Mouse (Mus musculus) regulatory T cell (primary cell): ENCODE results near the gene Ssr4.
"Not testable (repeated sequence)": the region's sequence is repeated elsewhere in the genome, so short reads cannot be mapped to it uniquely, and the experiment has no call there.

Experiments used
- in situ Hi-C: fragments of 300-600 bp; cut with MboI, MseI; formaldehyde crosslinking; loops from one replicate; pipeline ENCODE4 v1.15.1; 2025; ENCODE audit warnings: high pct_unique_total_duplicates

Ssr4 gene

DNA sequence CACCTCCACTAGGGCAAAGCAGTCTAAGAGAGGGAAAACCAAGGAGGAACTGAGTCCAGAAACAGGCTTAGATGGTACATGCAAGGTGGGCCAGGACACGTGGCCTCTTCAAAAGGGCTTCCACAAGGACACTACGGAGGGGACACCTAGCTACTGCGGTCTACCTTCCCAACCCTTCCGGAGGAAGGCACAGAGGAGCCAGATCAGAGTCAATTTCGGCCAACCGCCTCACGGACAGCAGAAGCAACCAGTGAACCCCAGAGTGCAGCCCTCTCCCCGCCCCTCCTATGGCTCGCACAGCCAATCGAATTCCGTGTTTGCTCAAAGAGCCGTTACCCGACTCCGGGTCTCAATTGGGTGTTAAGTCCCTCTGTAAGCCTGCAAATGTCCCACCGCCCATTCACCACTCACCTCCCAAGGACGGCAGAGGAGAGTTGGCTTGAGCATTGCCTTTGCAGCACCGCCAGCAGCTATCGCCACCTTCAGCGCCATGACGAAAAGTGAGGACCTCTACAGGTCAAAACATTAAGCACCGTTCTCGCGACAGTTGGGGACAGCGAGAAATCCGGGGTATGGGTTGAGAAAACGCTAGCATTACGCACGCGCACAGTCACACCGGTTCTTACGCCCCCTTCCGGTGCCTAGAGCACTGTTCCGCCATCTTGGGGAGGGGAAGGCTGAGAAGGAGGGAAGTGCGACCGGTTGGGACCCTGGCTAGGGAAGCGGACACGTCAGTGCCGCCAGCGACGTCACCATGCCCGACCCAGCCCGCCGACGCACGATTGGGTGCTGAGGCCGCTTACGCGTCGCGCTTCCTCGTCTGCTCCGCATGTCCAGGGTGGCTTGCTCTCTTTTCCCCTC is at the start of gene Ssr4, which contains the start of gene Idh3g:
Gene Ssr4 (plus strand): TSS at position 665 of the 861 bp plus-strand sequence.
Gene Idh3g (minus strand): TSS at position 534 of the 861 bp plus-strand sequence.
- in situ Hi-C loops = loop anchor here (5.0 kb wide), 1 partner anchor 69 kb away; the partner anchor contains the start of genes Abcd1 and Bcap31

DNA sequence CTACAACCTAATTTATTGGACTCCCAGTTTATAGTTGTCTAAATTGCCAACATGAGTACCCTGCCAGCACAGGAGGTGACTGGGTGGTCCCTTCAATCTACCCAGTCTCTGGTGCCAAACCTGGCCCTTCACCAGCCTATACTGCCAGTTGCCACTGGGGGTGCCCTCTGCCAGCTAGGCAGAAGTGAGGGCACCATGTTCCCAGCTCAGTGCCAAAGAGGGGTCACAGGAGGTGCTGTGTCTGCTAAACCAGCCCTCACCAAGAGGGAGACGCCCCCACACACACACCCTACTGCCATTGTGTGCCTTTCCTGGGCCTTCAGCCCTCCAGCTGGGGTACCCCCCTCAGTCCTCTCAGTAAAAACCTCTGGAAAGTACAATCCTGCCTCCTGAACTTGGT is 48.7 kb upstream of the Ssr4 start:
- in situ Hi-C loops = no loop called here

- in situ Hi-C loops = no loop called here
Measured at GRCm38 (mm10) chrX:73739151-73739550, 47.7 kb upstream of the Ssr4 start.

DNA sequence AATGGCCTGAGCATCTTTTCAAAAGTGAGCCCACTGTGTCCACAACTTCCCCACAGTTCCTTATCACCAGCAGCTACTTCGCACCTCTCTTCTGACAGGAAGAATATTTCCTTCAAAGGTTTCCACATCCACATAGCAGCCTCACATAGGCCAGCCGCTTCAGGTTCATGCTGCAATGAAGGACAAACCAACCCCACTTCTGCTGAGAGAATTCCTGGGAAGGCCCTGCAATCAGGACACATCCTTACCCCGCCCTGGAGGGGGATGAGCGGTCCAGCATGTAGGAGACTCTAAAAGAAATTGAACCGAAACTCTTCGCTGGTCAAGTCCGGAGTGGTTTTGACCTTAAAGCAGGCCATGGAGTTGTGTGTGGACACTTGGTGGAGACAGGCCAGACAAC is 47.0 kb upstream of the Ssr4 start:
- in situ Hi-C loops = not testable (repeated sequence)

DNA sequence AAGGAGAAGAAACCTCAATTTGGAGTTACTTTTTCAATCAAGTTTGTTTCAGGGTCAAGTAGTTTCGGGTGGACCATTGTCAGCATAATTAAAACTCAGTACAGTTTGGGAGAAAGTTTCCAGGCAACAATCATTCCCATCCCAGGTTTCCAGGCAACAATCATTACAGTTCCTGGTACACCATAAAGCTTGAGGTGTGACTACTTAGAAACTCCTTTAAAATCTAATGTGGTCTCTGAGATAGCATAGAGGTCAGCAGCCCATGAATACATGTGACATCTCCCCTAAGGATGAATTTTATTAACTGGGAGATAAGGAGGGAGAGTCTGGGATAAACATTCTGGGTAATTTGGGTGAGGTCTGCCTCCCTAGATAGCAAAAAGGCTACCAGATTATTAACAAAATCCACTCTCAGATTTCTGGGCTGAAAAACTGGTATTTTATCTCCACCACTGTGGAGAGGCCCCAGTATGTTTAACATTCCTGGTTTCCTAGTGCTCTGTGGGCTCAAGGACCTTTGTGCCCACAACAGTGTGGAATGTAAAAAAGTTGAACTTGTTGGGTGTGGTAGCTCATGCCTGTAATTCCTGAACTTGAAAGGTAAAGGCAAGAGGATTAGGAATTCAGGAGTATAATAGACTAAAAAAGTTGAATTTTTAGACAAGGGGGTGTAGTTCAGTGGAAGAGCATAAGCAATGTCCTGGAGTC is 41.9 kb upstream of the Ssr4 start:
- in situ Hi-C loops = no loop called here

DNA sequence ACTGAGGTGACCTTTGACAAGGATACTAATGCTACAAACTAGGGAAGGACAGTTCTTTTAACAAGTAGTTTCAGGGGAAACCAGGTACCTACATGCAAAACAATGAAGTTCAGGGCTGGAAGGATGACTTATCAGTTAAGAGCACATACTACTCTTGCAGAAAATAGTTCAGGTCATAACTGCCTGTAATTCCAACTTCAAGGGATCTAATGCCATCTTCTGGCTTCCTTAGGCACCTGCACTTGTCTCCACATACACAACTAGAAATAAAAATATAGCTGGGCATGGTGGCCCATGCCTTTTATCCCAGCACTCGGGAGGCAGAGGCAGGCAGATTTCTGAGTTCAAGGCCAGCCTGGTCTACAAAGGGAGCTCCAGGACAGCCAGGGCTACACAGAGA is 37.9 kb upstream of the Ssr4 start:
- in situ Hi-C loops = no loop called here

DNA sequence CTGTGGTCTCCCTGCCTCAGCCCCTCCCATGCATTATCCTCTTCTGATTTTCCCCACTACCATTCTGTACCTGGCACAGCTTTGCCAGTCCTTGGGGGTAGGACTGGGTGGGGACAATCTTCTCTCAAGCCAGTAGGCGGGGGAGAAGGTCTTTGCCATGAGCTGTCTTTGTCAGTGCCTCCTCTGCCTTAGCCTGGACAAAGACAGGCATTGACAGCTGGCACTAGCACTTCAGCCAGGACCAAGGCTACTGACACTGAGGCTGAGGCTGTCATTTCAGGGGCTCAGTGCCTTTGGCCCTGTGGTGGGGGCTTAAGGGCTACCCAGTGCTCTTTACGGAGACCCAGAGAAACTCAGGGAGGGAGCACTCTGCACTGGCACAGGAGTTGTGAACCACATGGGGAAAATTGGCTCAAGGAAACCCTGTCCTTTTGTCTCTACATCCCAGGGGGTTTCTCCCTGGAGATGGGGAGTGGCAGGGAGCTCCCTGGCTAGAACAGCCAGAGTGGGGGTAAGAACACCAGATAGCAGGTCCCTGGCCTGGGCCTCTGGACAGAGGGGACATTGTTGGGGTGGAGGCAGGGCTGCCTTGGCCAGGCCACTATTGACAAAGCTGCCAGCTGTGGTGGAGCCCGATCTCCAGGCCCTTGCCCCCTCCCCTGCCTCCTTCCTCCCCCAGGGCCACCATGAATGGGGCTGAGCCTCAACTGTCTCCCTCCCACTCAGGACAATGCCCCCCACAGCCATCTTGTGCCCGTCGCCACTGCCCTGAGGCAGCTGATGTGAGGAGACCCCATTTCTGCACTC is 30.3 kb upstream of the Ssr4 start, which contains the start of gene Plxnb3:
Gene Plxnb3 (plus strand): TSS at position 757 of the 807 bp plus-strand sequence.
- in situ Hi-C loops = no loop called here

- in situ Hi-C loops = no loop called here
Measured at GRCm38 (mm10) chrX:73758611-73759290, 28.1 kb upstream of the Ssr4 start.

- in situ Hi-C loops = no loop called here
Measured at GRCm38 (mm10) chrX:73765311-73765710, 21.5 kb upstream of the Ssr4 start.

DNA sequence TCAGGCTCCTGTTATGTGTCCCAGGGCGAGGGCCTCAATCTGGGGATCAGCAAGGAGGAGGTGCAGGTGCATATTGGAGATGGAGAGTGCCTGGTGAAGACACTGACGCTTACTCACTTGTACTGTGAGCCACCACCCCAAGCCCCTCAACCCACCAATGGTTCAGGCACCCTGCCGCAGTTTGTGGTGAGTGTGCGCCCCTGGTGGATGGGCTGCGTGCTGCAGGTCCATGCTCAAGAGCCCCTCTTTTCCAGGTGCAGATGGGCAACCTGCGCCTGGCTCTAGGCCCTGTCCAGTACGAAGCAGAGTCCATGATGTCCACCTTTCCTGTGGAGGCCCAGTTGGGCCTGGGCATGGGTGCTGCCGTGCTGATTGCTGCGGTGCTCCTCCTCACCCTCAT is 19.6 kb upstream of the Ssr4 start:
- in situ Hi-C loops = no loop called here

DNA sequence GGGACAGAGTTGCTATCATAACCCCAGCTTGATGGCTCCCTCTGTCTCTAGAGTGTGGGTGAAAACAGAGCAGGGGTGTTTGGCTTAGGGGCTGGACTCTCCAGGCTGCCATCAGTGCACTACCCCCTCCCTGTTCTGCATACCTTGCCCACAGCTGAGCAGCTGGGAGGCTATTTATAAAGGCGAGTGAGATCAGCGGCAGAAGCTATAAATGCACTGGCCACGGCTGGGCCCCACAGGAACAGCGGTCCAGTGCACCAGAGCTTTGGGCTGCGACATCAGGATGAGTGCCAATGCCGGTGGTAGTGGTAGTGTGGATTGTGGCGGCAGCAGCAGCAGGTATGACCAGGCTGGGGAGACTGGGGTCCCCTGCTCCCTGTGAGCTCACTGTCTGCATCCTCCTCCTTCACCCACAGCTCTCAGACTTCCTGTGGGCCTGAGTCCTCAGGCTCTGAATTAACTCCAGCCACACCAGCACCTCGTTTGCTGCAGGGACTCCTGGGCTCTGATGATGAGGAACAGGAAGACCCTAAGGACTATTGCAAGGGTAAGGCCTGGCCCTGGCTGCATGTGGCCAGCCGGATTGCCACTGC is 12.6 kb upstream of the Ssr4 start, which contains the start of gene Srpk3:
Gene Srpk3 (plus strand): TSS at position 238 of the 593 bp plus-strand sequence.
- in situ Hi-C loops = no loop called here

- in situ Hi-C loops = loop anchor here (5.0 kb wide), 1 partner anchor 98 kb away; no protein-coding TSS in a partner anchor
Measured at GRCm38 (mm10) chrX:73774802-73775483, 11.9 kb upstream of the Ssr4 start.

DNA sequence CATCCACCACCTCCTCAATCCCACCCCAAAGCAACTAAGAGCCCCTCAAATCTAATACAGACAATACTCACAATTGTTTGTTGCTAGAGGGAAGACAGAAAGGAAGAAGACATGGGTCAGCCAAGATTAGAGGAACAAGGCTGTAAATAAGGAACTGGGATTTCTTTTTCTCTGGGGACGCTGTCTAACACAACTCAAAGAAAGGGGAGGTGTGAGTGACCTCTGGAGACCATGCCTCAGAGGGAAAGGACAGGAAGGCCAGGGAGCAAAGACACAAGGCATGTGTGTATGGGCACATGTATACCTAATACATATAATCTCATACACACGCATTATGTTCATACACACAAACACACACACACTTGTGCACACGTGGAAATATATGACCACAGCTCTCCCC is 4.6 kb upstream of the Ssr4 start:
- in situ Hi-C loops = no loop called here

DNA sequence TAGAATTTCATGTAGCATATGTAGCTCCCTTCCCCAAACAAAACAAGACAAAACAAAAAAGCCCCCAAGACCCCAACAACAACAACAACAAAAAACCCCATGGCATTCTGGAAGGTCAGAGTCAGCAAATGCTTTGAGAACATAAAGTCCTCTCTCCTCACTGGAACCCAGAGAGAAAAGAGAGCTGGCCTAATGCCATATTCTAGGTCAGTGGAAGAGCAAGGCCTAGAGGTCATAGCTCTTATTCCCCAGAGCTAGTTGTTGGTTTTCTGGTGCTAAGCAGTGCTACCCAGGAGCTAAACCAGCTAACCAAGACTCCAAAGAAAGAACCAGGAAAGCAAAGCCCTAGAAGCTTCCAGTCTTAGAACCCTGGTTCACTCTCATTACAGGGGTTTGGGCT is 1.2 kb upstream of the Ssr4 start:
- in situ Hi-C loops = loop anchor here (5.0 kb wide), 1 partner anchor 68 kb away; the partner anchor contains the start of genes Abcd1 and Bcap31

DNA sequence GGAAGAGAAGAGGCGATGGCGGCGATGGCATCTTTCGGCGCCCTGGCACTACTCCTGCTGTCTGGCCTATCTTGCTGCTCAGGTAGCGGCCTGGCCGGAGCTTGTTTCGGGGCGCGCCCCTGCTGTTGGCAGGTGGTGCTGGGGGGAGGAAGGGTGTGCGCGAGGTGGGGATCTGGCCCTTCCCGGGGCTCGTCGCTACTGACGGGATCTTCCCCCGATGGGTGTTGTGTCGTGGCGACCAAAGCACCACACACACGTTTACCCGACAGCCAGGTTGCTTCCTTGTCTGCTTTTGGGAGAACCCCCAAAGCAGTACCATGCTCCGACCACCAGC is 364 bp downstream of the Ssr4 start:
- in situ Hi-C loops = loop anchor here (5.0 kb wide), 1 partner anchor 70 kb away; the partner anchor contains the start of genes Abcd1 and Bcap31

- in situ Hi-C loops = loop anchor here (5.0 kb wide), 1 partner anchor 71 kb away; the partner anchor contains the start of genes Abcd1 and Bcap31
Measured at GRCm38 (mm10) chrX:73788501-73788900, 1.7 kb downstream of the Ssr4 start.

GRCm38 (mm10) chrX:73793039-73793438 is 6.2 kb downstream of the Ssr4 start:
- in situ Hi-C loops = loop anchor here (5.0 kb wide), 1 partner anchor 154 kb away; no protein-coding TSS in a partner anchor

GRCm38 (mm10) chrX:73793505-73793904 is 6.7 kb downstream of the Ssr4 start:
- in situ Hi-C loops = loop anchor here (5.0 kb wide), 1 partner anchor 154 kb away; no protein-coding TSS in a partner anchor

- in situ Hi-C loops = no loop called here
Measured at GRCm38 (mm10) chrX:73797511-73797910, 10.7 kb downstream of the Ssr4 start.

GRCm38 (mm10) chrX:73798502-73798901 is 11.7 kb downstream of the Ssr4 start:
- in situ Hi-C loops = no loop called here
